Mouse (Mus musculus) stomach, postnatal 0 days (tissue): ENCODE data around the gene Fgf13.

ENCODE experiments used
- CTCF ChIP-seq: IDR thresholded peaks from 2 replicates; pipeline ENCODE4 v1.5.1; 2016; ENCODE audit warnings: antibody characterized with exemption, low read depth, mild to moderate bottlenecking, moderate library complexity
- EP300 ChIP-seq: optimal IDR thresholded peaks from 2 replicates; pipeline ENCODE3; 2016; ENCODE audit warnings: antibody characterized with exemption

DNA sequence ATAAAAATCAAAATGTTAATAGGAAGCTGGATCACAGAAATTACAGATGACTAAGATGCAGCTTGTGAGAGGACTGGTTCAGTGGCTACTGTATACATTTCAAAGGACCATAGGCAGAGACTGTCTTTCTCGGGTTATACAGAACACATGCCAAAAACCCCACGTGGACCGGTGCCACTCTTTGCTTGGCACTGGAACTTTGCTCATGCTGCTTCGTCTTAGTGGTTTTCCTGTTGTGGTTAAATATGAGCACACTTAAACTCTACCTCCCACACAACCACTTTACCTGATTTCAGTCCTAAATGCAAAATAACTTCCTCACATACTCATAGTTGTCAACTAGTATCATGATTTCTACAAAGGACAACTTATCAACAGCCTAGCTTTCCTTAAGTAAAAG is 59.6 kb downstream of the Fgf13 start:
- TF ChIP-seq CTCF (no peak), EP300 (no peak)
